Mouse (Mus musculus) heart, postnatal 0 days (tissue): ENCODE measurements around the gene Lima1.

Experiments
- CTCF ChIP-seq: IDR thresholded peaks from 2 replicates; pipeline ENCODE4 v1.5.1; 2016; ENCODE audit warnings: antibody characterized with exemption, control low read depth, low read depth
- EP300 ChIP-seq: IDR thresholded peaks from 2 replicates; pipeline ENCODE4 v1.6.1; 2016; ENCODE audit warnings: antibody characterized with exemption, low read depth

DNA sequence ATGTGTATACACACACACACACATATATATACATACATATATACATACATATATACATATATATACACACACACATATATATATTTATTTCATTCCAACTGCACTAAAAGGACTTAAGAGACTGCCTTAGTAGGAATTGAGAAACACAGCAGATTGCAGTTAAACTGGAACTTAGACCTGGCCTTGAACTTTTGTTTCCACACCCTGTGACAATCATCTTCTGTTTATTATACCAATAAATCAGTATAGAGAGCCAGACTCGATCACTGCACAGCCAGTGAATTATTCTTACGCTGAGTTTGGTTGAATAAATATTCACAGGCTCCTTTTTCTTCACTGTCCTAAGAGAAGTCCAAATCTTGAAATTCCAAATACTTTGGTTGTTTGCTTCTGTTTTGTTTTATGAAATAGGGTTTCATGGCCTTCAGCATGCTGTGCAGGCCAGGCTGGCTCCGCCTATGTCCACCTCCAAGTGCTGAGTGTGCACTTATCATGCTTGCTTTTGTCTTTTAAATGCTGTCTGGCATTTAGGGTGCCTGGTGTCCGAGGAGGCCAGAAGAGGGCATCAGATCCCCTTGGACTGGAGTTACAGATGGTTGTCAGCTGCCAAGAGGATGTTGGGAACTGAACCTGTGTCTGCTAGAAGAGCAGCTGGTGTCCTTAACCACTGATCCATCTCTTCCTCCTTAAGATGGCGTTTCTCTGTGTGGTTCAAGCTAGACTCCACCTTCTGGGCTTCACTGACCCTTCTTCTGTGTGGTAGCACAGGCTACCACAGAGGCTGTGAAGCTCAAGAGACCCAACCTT, 41.4 kb downstream of the Lima1 start:
- TF ChIP-seq EP300 (no peak), CTCF (no peak)
